Mouse (Mus musculus): ENCODE results near the gene Nlrp2. TPM values are rescaled to one million over a fixed set of nuclear protein-coding genes. Genes with fewer than 3 reads are reported as not detected.

The Nlrp2 gene
- not detected in 2 replicates for polyA plus RNA-seq (2014; fragmentation: Nextera tagmentation; extraction: Ambion mirVana)

GRCm38 (mm10) chr7:5350935-5351334 is at the start of gene Nlrp2:
Nlrp2 (minus strand) TSS chr7:5351035.
- H3K27me3 ChIP-seq (replicated peaks; ENCODE audit: control insufficient read depth, insufficient read depth, low read length), result no peaks in the 10 kb centered on the region
- H3K27ac ChIP-seq (ENCODE audit: low read depth, low read length), result no peak within 1 kb of the TSS
- DNase-seq (ENCODE audit: low spot score), result no peak
- no peak within 1 kb of the TSS for H3K4me2 ChIP-seq (ENCODE audit: low read length)
- ATAC-seq, result no peak
- no peak within 1 kb of the TSS for H3K4me3 ChIP-seq (ENCODE audit: low read depth, low read length)
- no peaks in the 10 kb centered on the region for H3K4me1 ChIP-seq (ENCODE audit: control insufficient read depth, insufficient read depth, low read length)
- H3K9ac ChIP-seq (ENCODE audit: low read length), result no peak within 1 kb of the TSS
- WGBS, result 87% methylated on average over 4 of the region's 4 CpGs
- H3K9me3 ChIP-seq (replicated peaks; ENCODE audit: control insufficient read depth, low read length), result peaks cover 18% of the 10 kb centered on the region
- H3K36me3 ChIP-seq (ENCODE audit: control insufficient read depth, insufficient read depth, low read length), result no peaks in the 10 kb centered on the region

- Histone ChIP-seq H3K4me1 (ENCODE audit: control insufficient read depth, insufficient read depth, low read length) (no peaks in the 10 kb centered on the region), H3K36me3 (ENCODE audit: control insufficient read depth, insufficient read depth, low read length) (no peaks in the 10 kb centered on the region), H3K27ac (ENCODE audit: low read depth, low read length) (no peak overlapping the region), H3K27me3 (replicated peaks; ENCODE audit: control insufficient read depth, insufficient read depth, low read length) (no peaks in the 10 kb centered on the region), H3K9me3 (replicated peaks; ENCODE audit: control insufficient read depth, low read length) (peaks cover 25% of the 10 kb centered on the region), H3K9ac (ENCODE audit: low read length) (no peak overlapping the region), H3K4me2 (ENCODE audit: low read length) (no peak overlapping the region), H3K4me3 (ENCODE audit: low read depth, low read length) (no peak overlapping the region)
- ATAC-seq (no peak), DNase-seq (ENCODE audit: low spot score) (no peak)
- WGBS, result 76% methylated on average over 2 of the region's 2 CpGs
Measured at GRCm38 (mm10) chr7:5366724-5367123, 15.9 kb upstream of the Nlrp2 start.

GRCm38 (mm10) chr7:5363599-5363998 is 12.8 kb upstream of the Nlrp2 start:
- no peaks in the 10 kb centered on the region for H3K4me1 ChIP-seq (ENCODE audit: control insufficient read depth, insufficient read depth, low read length)
- ATAC-seq, result no peak
- H3K9me3 ChIP-seq (replicated peaks; ENCODE audit: control insufficient read depth, low read length), result peaks cover 32% of the 10 kb centered on the region
- H3K4me2 ChIP-seq (ENCODE audit: low read length), result no peak overlapping the region
- no peaks in the 10 kb centered on the region for H3K36me3 ChIP-seq (ENCODE audit: control insufficient read depth, insufficient read depth, low read length)
- 96% methylated on average over 5 of the region's 5 CpGs for WGBS
- H3K4me3 ChIP-seq (ENCODE audit: low read depth, low read length), result no peak overlapping the region
- no peak overlapping the region for H3K9ac ChIP-seq (ENCODE audit: low read length)
- no peak for DNase-seq (ENCODE audit: low spot score)
- no peak overlapping the region for H3K27ac ChIP-seq (ENCODE audit: low read depth, low read length)
- no peaks in the 10 kb centered on the region for H3K27me3 ChIP-seq (replicated peaks; ENCODE audit: control insufficient read depth, insufficient read depth, low read length)

- 93% methylated on average over 1 of the region's 1 CpGs for WGBS
- Histone ChIP-seq H3K4me1 (ENCODE audit: control insufficient read depth, insufficient read depth, low read length) (no peaks in the 10 kb centered on the region), H3K36me3 (ENCODE audit: control insufficient read depth, insufficient read depth, low read length) (no peaks in the 10 kb centered on the region), H3K9me3 (replicated peaks; ENCODE audit: control insufficient read depth, low read length) (peaks cover 13% of the 10 kb centered on the region), H3K4me2 (ENCODE audit: low read length) (no peak within 1 kb of the TSS), H3K27ac (ENCODE audit: low read depth, low read length) (no peak within 1 kb of the TSS), H3K9ac (ENCODE audit: low read length) (no peak within 1 kb of the TSS), H3K4me3 (ENCODE audit: low read depth, low read length) (no peak within 1 kb of the TSS), H3K27me3 (replicated peaks; ENCODE audit: control insufficient read depth, insufficient read depth, low read length) (no peaks in the 10 kb centered on the region)
- ATAC-seq (no peak), DNase-seq (ENCODE audit: low spot score) (no peak)
Measured at GRCm38 (mm10) chr7:5350237-5350636, 598 bp downstream of the Nlrp2 start, which contains the start of gene Gm5065. Gm5065 (plus strand) TSS chr7:5350537.

GRCm38 (mm10) chr7:5327511-5327910 is 23.3 kb downstream of the Nlrp2 start:
- H3K36me3 ChIP-seq (ENCODE audit: control insufficient read depth, insufficient read depth, low read length), result no peaks in the 10 kb centered on the region
- no peak for ATAC-seq
- H3K4me1 ChIP-seq (ENCODE audit: control insufficient read depth, insufficient read depth, low read length), result no peaks in the 10 kb centered on the region
- no peaks in the 10 kb centered on the region for H3K27me3 ChIP-seq (replicated peaks; ENCODE audit: control insufficient read depth, insufficient read depth, low read length)
- no peak overlapping the region for H3K27ac ChIP-seq (ENCODE audit: low read depth, low read length)
- no peak overlapping the region for H3K9ac ChIP-seq (ENCODE audit: low read length)
- H3K9me3 ChIP-seq (replicated peaks; ENCODE audit: control insufficient read depth, low read length), result peaks cover 13% of the 10 kb centered on the region
- no peak overlapping the region for H3K4me2 ChIP-seq (ENCODE audit: low read length)
- no peak overlapping the region for H3K4me3 ChIP-seq (ENCODE audit: low read depth, low read length)
- no peak for DNase-seq (ENCODE audit: low spot score)
- 79% methylated on average over 1 of the region's 1 CpGs for WGBS

GRCm38 (mm10) chr7:5288281-5288680 is 62.6 kb downstream of the Nlrp2 start:
- no peak overlapping the region for H3K9ac ChIP-seq (ENCODE audit: low read length)
- no peaks in the 10 kb centered on the region for H3K4me1 ChIP-seq (ENCODE audit: control insufficient read depth, insufficient read depth, low read length)
- peaks cover 6% of the 10 kb centered on the region; the same call in 1 of the 2 replicates for H3K9me3 ChIP-seq (replicated peaks; ENCODE audit: control insufficient read depth, low read length)
- DNase-seq (ENCODE audit: low spot score) (no peak), ATAC-seq (no peak)
- no peak overlapping the region for H3K27ac ChIP-seq (ENCODE audit: low read depth, low read length)
- H3K36me3 ChIP-seq (ENCODE audit: control insufficient read depth, insufficient read depth, low read length), result no peaks in the 10 kb centered on the region
- H3K27me3 ChIP-seq (replicated peaks; ENCODE audit: control insufficient read depth, insufficient read depth, low read length), result no peaks in the 10 kb centered on the region
- H3K4me2 ChIP-seq (ENCODE audit: low read length), result no peak overlapping the region
- no peak overlapping the region for H3K4me3 ChIP-seq (ENCODE audit: low read depth, low read length)
- 74% methylated on average over 1 of the region's 1 CpGs for WGBS

- Histone ChIP-seq H3K27me3 (replicated peaks; ENCODE audit: control insufficient read depth, insufficient read depth, low read length) (no peaks in the 10 kb centered on the region), H3K4me1 (ENCODE audit: control insufficient read depth, insufficient read depth, low read length) (no peaks in the 10 kb centered on the region), H3K27ac (ENCODE audit: low read depth, low read length) (no peak overlapping the region), H3K4me3 (ENCODE audit: low read depth, low read length) (no peak overlapping the region), H3K9ac (ENCODE audit: low read length) (no peak overlapping the region), H3K36me3 (ENCODE audit: control insufficient read depth, insufficient read depth, low read length) (no peaks in the 10 kb centered on the region), H3K9me3 (replicated peaks; ENCODE audit: control insufficient read depth, low read length) (0 out of 2 replicates have a peak, but pooled peaks cover 2% of the 10 kb centered on the region), H3K4me2 (ENCODE audit: low read length) (no peak overlapping the region)
- WGBS, result 89% methylated on average over 3 of the region's 3 CpGs
- DNase-seq (ENCODE audit: low spot score) (no peak), ATAC-seq (no peak)
Measured at GRCm38 (mm10) chr7:5263051-5263450, 87.8 kb downstream of the Nlrp2 start.

Other genes with a start within 250 kb of the Nlrp2 start
- gene Rfpl4, start 234.1 kb downstream of the Nlrp2 start, polyA plus RNA-seq (2014; fragmentation: Nextera tagmentation; extraction: Ambion mirVana), result not detected in 2 replicates
- gene Rasl2-9, start 225.1 kb downstream of the Nlrp2 start, polyA plus RNA-seq (2014; fragmentation: Nextera tagmentation; extraction: Ambion mirVana), result 0.29 and 0.38 TPM in 2 replicates
- gene Vmn1r55, start 201.4 kb downstream of the Nlrp2 start, polyA plus RNA-seq (2014; fragmentation: Nextera tagmentation; extraction: Ambion mirVana), result not detected in 2 replicates
- gene Vmn1r56, start 154.3 kb downstream of the Nlrp2 start, polyA plus RNA-seq (2014; fragmentation: Nextera tagmentation; extraction: Ambion mirVana), result not detected in 2 replicates
- not detected in 2 replicates for gene Vmn1r57, start 132.5 kb downstream of the Nlrp2 start, polyA plus RNA-seq (2014; fragmentation: Nextera tagmentation; extraction: Ambion mirVana)
- gene Gm5065, start 498 bp downstream of the Nlrp2 start, polyA plus RNA-seq (2014; fragmentation: Nextera tagmentation; extraction: Ambion mirVana), result not detected in 2 replicates
- not detected in 2 replicates for gene Vmn1r58, start 62.4 kb upstream of the Nlrp2 start, polyA plus RNA-seq (2014; fragmentation: Nextera tagmentation; extraction: Ambion mirVana)
- gene Vmn1r59, start 105.7 kb upstream of the Nlrp2 start, polyA plus RNA-seq (2014; fragmentation: Nextera tagmentation; extraction: Ambion mirVana), result not detected in 2 replicates
- gene Vmn2r28, start 142.9 kb upstream of the Nlrp2 start, polyA plus RNA-seq (2014; fragmentation: Nextera tagmentation; extraction: Ambion mirVana), result not detected in 2 replicates
- gene Vmn1r60, start 196.3 kb upstream of the Nlrp2 start, polyA plus RNA-seq (2014; fragmentation: Nextera tagmentation; extraction: Ambion mirVana), result not detected in 2 replicates

Data from forebrain, embryonic 14.5 days (tissue).